Mouse (Mus musculus) ES-E14 (cell line): ENCODE data around the gene Dusp1.

Experiments
- HCFC1 ChIP-seq: IDR thresholded peaks from 2 replicates; pipeline ENCODE4 v1.6.1; 2012; ENCODE audit warnings: low read length, inconsistent platforms, borderline replicate concordance; ENCODE audit not compliant: insufficient read depth
- MAFK ChIP-seq: IDR thresholded peaks from 2 replicates; pipeline ENCODE4 v1.6.1; 2014; ENCODE audit warnings: mild to moderate bottlenecking, low read depth, low read length, inconsistent platforms; ENCODE audit not compliant: insufficient read depth
- ZC3H11A ChIP-seq: IDR thresholded peaks from 2 replicates; pipeline ENCODE4 v1.6.1; 2012; ENCODE audit warnings: low read depth, mild to moderate bottlenecking, inconsistent platforms, low read length, borderline replicate concordance

DNA sequence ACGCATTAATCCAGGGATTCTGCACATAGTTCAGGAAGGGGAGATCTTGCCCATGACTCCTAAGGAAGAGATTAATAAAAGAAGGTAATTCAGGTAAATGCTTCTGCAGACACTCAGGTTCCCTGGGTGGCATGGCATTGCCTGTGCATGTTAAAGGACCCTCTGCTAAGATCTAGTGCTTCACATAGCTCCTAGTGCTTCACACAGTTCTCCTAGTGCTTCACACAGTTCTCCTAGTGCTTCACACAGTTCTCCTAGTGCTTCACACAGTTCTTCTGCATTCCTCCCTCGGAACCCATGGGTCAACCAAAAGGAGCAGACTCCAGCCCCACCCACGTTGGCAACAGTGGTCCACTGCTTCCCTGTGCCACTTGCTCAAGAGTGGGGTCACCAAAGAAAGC lies 56.7 kb downstream of the Dusp1 start:
- no peak for TF ChIP-seq ZC3H11A
- TF ChIP-seq MAFK: no peak
- no peak for TF ChIP-seq HCFC1
